Mouse (Mus musculus) small intestine, adult 2 months (tissue): ENCODE measurements around the gene Sphk2. TPM values are rescaled to one million over a fixed set of nuclear protein-coding genes. Genes with fewer than 3 reads are reported as not detected.

Source experiments
- H3K27ac ChIP-seq: fragments of 200-500 bp; 2 replicates; pipeline ENCODE4 v1.5.1; 2012; ENCODE audit warnings: low read depth, low read length, control low read depth, inconsistent platforms; ENCODE audit not compliant: insufficient read depth
- H3K27me3 ChIP-seq: fragments of 200-500 bp; 2 replicates; pipeline ENCODE4 v1.6.1; 2012; ENCODE audit warnings: mild to moderate bottlenecking, moderate library complexity, low read length, inconsistent platforms; ENCODE audit not compliant: control insufficient read depth, insufficient read depth
- H3K36me3 ChIP-seq: fragments of 200-500 bp; 2 replicates; pipeline ENCODE4 v1.6.1; 2012; ENCODE audit warnings: mild to moderate bottlenecking, low read length, control low read depth, inconsistent platforms; ENCODE audit not compliant: control insufficient read depth, insufficient read depth
- H3K4me1 ChIP-seq: fragments of 200-500 bp; 2 replicates; pipeline ENCODE4 v1.6.1; 2012; ENCODE audit warnings: low read length, inconsistent platforms, mixed read lengths; ENCODE audit not compliant: control insufficient read depth, insufficient read depth, insufficient read length
- H3K4me3 ChIP-seq: fragments of 200-500 bp; 2 replicates; pipeline ENCODE4 v1.5.1; 2012; ENCODE audit warnings: low read depth, mild to moderate bottlenecking, control low read depth, inconsistent platforms, low read length, moderate library complexity
- CTCF ChIP-seq: fragments of 200-500 bp; IDR thresholded peaks from 2 replicates; pipeline ENCODE4 v1.5.1; 2012; ENCODE audit warnings: low read depth, mild to moderate bottlenecking, control low read depth, inconsistent platforms, low read length, moderate library complexity, mixed read lengths; ENCODE audit not compliant: insufficient replicate concordance, insufficient read length; ENCODE audit errors: extremely low read depth
- POLR2A ChIP-seq: fragments of 200-500 bp; IDR thresholded peaks from 2 replicates; pipeline ENCODE4 v1.6.1; 2012; ENCODE audit warnings: low read depth, mild to moderate bottlenecking, control low read depth, inconsistent platforms, low read length, moderate library complexity
- WGBS: fragments of 180-500 bp; shearing (Covaris S2); methylation state at CpG from one replicate; pipeline ENCODE4 v1.1.7; 2018; 5-methylcytosine and 5-hydroxymethylcytosine counted together
- polyA plus RNA-seq: library from polyadenylated mRNA; depleted of rRNA; stranded (reverse); fragments of >200 nt; gene quantifications from 2 replicates; pipeline ENCODE4 v1.2.3, GENCODE M21; 2012

The Sphk2 gene
- polyA plus RNA-seq, 1 experiment, result 164 TPM

DNA sequence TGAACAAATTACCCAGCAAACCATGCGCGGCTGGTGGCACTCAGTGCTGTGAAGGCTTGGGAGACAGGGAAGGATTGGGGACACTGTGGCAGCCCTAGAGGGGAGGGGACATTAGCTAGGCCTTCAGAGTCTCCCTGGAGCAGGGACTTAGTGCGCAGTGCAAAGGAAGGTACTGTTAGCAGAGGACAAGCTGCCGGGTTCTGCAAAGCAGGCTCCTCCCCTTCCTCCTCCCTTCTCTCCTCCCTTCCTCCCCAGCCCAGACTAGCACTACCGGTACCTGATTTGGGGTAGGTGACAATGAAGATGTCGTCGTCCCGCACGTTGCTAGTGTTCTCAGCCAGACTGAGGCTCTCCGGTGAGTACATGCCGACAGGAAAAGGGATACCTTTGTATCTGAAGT is 24.0 kb upstream of the Sphk2 start:
- Histone ChIP-seq H3K4me3 (peak overlapping the region; percentile 55), H3K4me1 (0 out of 2 replicates have a peak, but pooled peaks cover 6% of the 10 kb centered on the region), H3K36me3 (peaks cover 17% of the 10 kb centered on the region), H3K27me3 (no peaks in the 10 kb centered on the region), H3K27ac (peak overlapping the region; percentile 42)
- WGBS, result 51% methylated on average over 11 of the region's 11 CpGs
- 0 out of 2 replicates have a peak, but pooled peaks have one; percentile 10 for TF ChIP-seq POLR2A
- no peak for TF ChIP-seq CTCF

DNA sequence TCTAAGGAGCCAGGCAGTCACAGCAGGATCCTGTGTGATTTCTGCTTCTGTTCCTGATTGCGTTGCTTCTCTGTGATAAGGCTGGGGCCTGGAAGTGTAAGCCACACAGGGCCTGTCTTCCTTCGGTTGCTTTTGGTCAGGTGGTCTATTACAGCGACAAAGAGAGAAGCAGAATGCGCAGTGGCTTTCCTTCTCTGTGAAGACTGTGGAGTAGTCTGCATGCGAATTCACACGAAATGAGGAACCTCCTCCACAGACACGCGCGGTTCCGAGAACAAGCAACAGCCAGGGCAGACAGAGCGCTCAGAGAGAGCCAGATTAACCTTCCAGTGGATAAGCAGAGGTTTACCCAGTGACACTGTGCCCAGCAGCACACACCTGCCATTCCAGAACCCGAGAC is 23.5 kb upstream of the Sphk2 start:
- Histone ChIP-seq H3K27ac (peak overlapping the region; percentile 42), H3K4me3 (peak overlapping the region; percentile 15), H3K4me1 (0 out of 2 replicates have a peak, but pooled peaks cover 6% of the 10 kb centered on the region), H3K36me3 (peaks cover 16% of the 10 kb centered on the region), H3K27me3 (no peaks in the 10 kb centered on the region)
- WGBS, result 85% methylated on average over 12 of the region's 12 CpGs
- TF ChIP-seq CTCF (no peak), POLR2A (no peak)

DNA sequence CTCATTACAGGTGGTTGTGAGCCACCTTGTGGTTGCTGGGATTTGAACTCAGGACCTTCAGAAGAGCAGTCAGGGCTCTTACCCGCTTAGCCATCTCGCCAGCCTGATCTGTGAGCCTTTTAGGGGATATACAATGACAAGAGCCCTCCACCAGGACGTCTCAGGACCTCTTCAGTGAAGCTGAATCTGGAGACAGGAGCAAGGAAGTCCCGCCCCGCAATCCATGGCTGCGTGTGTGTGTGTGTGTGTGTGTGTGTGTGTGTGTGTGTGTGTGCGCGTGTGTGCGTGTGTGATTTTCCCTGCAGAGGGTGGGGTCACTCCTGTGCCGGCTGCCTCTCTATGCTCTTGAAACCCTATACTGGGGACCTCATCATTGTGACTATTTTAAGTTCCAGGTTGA is 22.0 kb upstream of the Sphk2 start:
- Histone ChIP-seq H3K27ac (no peak overlapping the region), H3K36me3 (peaks cover 19% of the 10 kb centered on the region), H3K4me3 (no peak overlapping the region), H3K4me1 (0 out of 2 replicates have a peak, but pooled peaks cover 5% of the 10 kb centered on the region), H3K27me3 (no peaks in the 10 kb centered on the region)
- 67% methylated on average over 10 of the region's 10 CpGs for WGBS
- no peak for TF ChIP-seq CTCF
- no peak for TF ChIP-seq POLR2A

DNA sequence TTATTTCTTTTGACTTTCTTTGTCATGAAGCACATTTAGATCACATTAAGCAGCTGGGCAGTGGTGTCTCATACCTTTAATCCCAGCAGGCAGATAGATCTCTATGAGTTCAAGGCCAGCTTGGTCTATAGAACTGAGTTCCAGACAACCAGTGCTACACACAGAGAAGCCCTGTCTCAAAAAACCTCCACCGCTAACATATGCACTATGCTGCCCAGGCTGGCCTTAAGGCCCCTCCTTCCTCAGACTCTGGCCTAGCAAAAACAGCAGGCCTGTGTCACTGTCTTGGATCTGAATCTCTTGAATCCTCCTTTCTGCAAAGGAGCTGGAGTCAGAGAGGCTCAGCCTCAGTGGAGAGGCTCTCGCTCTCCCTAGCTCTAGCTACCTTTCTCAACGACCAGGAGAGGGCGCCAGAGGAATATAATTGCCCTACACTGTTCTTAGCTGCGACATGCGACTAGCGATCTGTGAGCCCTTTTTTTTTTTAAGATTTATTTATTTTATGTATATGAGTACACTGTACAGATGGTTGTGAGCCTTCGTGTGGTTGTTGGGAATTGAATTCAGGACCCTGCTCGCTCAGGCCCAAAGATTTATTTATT is 21.5 kb upstream of the Sphk2 start:
- 10% methylated on average over 9 of the region's 9 CpGs for WGBS
- Histone ChIP-seq H3K27me3 (no peaks in the 10 kb centered on the region), H3K4me3 (no peak overlapping the region), H3K27ac (no peak overlapping the region), H3K4me1 (0 out of 2 replicates have a peak, but pooled peaks cover 5% of the 10 kb centered on the region), H3K36me3 (peaks cover 20% of the 10 kb centered on the region)
- TF ChIP-seq CTCF (peak; percentile 82; the same call in 1 of the 2 replicates), POLR2A (no peak)

DNA sequence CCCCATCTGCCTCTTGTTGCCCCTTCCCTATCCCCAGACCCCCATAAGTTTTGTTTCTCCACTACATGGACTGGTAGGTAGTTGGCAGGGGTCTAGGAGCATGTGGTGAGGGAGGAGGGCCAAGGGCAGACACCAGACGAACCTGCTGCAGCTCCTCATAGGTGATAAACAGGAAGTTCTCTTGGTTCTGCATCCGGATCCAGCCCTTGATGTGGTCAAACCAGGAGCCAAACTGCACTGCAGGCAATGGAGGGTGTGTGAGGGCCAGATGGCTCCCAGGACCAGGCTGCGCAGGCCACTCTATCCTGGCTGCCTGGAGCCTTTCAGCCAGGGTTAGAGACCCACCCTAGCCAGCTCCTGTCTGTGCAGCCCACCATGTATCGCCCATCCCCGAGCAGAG is 15.7 kb upstream of the Sphk2 start:
- Histone ChIP-seq H3K4me3 (no peak overlapping the region), H3K27ac (no peak overlapping the region), H3K27me3 (no peaks in the 10 kb centered on the region), H3K4me1 (peaks cover 34% of the 10 kb centered on the region), H3K36me3 (peaks cover 50% of the 10 kb centered on the region)
- 74% methylated on average over 5 of the region's 5 CpGs for WGBS
- no peak for TF ChIP-seq POLR2A
- no peak for TF ChIP-seq CTCF

DNA sequence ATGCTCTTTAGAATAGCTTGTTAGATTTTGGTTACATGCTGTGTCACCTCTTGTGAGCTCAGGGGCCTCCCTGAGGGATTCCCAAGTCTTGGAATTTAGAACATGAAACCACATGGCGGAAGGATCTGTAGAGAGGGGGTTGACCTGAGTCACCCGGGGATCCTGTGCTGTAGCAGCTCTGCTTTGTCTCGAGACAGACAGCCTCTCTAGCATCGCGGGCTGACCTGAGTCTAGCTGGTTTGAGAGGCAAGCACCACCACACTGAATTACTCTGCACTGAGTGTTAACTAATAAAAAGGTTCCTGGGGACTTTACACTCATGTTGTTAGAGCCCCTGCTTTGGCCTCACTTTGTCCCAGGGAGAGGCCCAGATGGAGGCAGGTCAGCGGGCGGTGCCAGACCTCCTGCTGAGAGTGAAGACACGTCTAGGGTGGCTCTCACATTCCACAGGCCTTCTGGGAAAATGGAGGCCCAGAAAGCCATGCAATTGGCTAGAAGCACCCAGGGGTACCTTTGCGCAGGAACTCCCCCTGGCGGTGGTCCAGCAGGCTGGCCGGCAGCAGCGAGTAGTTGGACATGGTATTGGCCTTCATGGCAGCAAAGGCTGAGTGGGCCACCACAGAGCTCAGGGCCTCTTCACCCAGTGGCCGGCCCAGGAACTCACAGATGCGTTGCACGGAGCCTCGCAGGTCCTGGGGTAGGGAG is 13.1 kb upstream of the Sphk2 start:
- Histone ChIP-seq H3K27me3 (no peaks in the 10 kb centered on the region), H3K4me1 (peaks cover 53% of the 10 kb centered on the region), H3K4me3 (no peak overlapping the region), H3K36me3 (peaks cover 64% of the 10 kb centered on the region), H3K27ac (peak overlapping the region; percentile 64)
- no peak for TF ChIP-seq POLR2A
- peak; percentile 51; the same call in 1 of the 2 replicates for TF ChIP-seq CTCF
- WGBS, result 18% methylated on average over 16 of the region's 16 CpGs

DNA sequence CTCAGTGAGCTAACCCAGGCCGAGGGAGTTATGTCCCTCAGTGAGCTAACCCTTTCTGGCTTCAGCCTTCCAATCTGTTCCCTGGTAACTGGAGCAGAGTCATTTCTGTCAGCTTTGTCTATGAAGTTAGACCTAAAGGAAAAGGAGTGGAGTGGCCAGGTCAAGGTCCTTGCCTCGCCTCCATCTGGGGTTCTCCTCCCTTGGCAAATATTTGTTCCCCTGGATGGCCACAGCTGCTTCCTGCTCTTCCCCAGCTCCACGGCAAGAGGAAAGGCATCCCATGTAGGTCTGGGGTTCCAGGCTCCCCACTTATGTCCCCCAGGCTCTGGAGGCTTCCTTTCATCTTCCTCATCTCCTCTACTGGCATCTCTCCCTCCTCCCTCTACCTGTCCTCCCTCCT is 9.8 kb upstream of the Sphk2 start:
- H3K27ac ChIP-seq, result peak overlapping the region; percentile 83

More for the DNA sequence above, 9.8 kb upstream of the Sphk2 start:
- Histone ChIP-seq H3K27me3 (no peaks in the 10 kb centered on the region), H3K4me3 (peak overlapping the region; percentile 1; the same call in 1 of the 2 replicates), H3K36me3 (peaks cover 68% of the 10 kb centered on the region), H3K4me1 (peaks cover 53% of the 10 kb centered on the region)
- no peak for TF ChIP-seq POLR2A
- TF ChIP-seq CTCF, result no peak
- WGBS, result 17% methylated on average over 3 of the region's 3 CpGs
